In genomic region chr7:49545706-49546097, GRCm38 (mm10) we compare ENCODE assay signal across 23 mouse cellular contexts.
DNase-seq lines count a peak whose midpoint lies in the region; ATAC-seq and TF ChIP-seq lines count a peak whose summit lies in the region.
"Had no signal": no experiment of that assay in that cellular context is flagged by ENCODE, and none has a peak within 500 bp of the region (broad histone marks: within the 10 kb centered on the region; RNA-seq: fewer than 3 reads in every experiment).

No protein-coding gene starts in this region.

- 72% methylated on average over 15 of the region's 15 CpGs for WGBS in forebrain, embryonic 16.5 days
- 73% methylated on average over 15 of the region's 15 CpGs for WGBS in forebrain, embryonic 11.5 days
- 57% methylated on average over 15 of the region's 15 CpGs for WGBS in heart, embryonic 15.5 days
- WGBS in lung, embryonic 14.5 days = 71% methylated on average over 15 of the region's 15 CpGs

- in situ Hi-C loops in CH12.LX (cut with MboI; ENCODE audit: low pct_ligation_motif_present, low pct_unique_long_range_greater_than_20kb, low sequenced_read_pairs) = no loop called here

- TF ChIP-seq RAD21 in CH12.LX (IDR thresholded peaks at IDR 0.05; ENCODE audit: low read depth, low read length) = no peak

- no peak overlapping the region for H3K4me2 ChIP-seq in forebrain, embryonic 16.5 days (ENCODE audit: low read length)
- H3K4me2 ChIP-seq in forebrain, embryonic 11.5 days (ENCODE audit: low read depth, low read length, severe bottlenecking) = no peak overlapping the region
- H3K4me2 ChIP-seq in heart, embryonic 15.5 days = no peak overlapping the region
- no peak overlapping the region for H3K4me2 ChIP-seq in lung, embryonic 14.5 days
- H3K4me2 ChIP-seq in CH12.LX (ENCODE audit: insufficient read depth, low read depth, poor library complexity, severe bottlenecking) = no peak overlapping the region
- H3K4me2 ChIP-seq: embryonic facial prominence, embryonic 12.5 days; hindbrain, embryonic 15.5 days had no signal

- dilution Hi-C loops in CH12.LX (cut with MboI; ENCODE audit: extremely low pct_ligation_motif_present, extremely low pct_unique_long_range_greater_than_20kb, low sequenced_read_pairs) = no loop called here

- TF ChIP-seq POLR2A in CH12.LX (IDR thresholded peaks at IDR 0.05; ENCODE audit: low read depth, low read length) = no peak

- no peaks in the 10 kb centered on the region for H3K9me3 ChIP-seq in forebrain, embryonic 16.5 days (ENCODE audit: control insufficient read depth, low read length)
- no peaks in the 10 kb centered on the region for H3K9me3 ChIP-seq in forebrain, embryonic 11.5 days (ENCODE audit: control insufficient read depth, low read length)
- no peaks in the 10 kb centered on the region for H3K9me3 ChIP-seq in heart, embryonic 15.5 days (replicated peaks)
- no peaks in the 10 kb centered on the region for H3K9me3 ChIP-seq in lung, embryonic 14.5 days (ENCODE audit: low read depth, low read length)
- H3K9me3 ChIP-seq in CH12.LX (replicated peaks; ENCODE audit: low read length) = no peaks in the 10 kb centered on the region
- H3K9me3 ChIP-seq: embryonic facial prominence, embryonic 12.5 days; hindbrain, embryonic 15.5 days had no signal

- H3K27me3 ChIP-seq in forebrain, embryonic 16.5 days (replicated peaks; ENCODE audit: control insufficient read depth, insufficient read depth, low read length) = no peaks in the 10 kb centered on the region
- H3K27me3 ChIP-seq in forebrain, embryonic 11.5 days (ENCODE audit: control insufficient read depth, insufficient read depth, low read length) = no peaks in the 10 kb centered on the region
- no peaks in the 10 kb centered on the region for H3K27me3 ChIP-seq in heart, embryonic 15.5 days
- H3K27me3 ChIP-seq in lung, embryonic 14.5 days (ENCODE audit: insufficient read depth, low read length) = no peaks in the 10 kb centered on the region
- peaks cover 10% of the 10 kb centered on the region for H3K27me3 ChIP-seq in CH12.LX (replicated peaks)
- H3K27me3 ChIP-seq: embryonic facial prominence, embryonic 12.5 days; hindbrain, embryonic 15.5 days had no signal

- no peaks in the 10 kb centered on the region for H3K79me2 ChIP-seq in CH12.LX (replicated peaks; ENCODE audit: control insufficient read depth, extremely low read depth, insufficient read depth, poor library complexity, severe bottlenecking)

- ATAC-seq in forebrain, embryonic 16.5 days = no peak
- ATAC-seq in forebrain, embryonic 11.5 days (replicated peaks; ENCODE audit: low FRiP score) = no peak
- ATAC-seq in heart, embryonic 15.5 days (replicated peaks; ENCODE audit: insufficient number of reproducible peaks, insufficient read depth, low FRiP score, low read depth) = no peak
- no peak for ATAC-seq in lung, embryonic 14.5 days (ENCODE audit: insufficient read depth)
- no peak for ATAC-seq in granulocyte monocyte progenitor cell, adult 5-6 weeks (replicated peaks; ENCODE audit: poor library complexity, severe bottlenecking)
- ATAC-seq: activated CD4-positive, CD25-positive, alpha-beta regulatory T cell, adult 4 months; CD4-positive, CD25-positive, alpha-beta regulatory T cell, adult 4 months; lung, postnatal 0 days had no signal

- TF ChIP-seq CTCF in lung, embryonic 14.5 days (IDR thresholded peaks at IDR 0.05; ENCODE audit: low read depth) = no peak
- no peak for TF ChIP-seq CTCF in CH12.LX (conservative IDR thresholded peaks at IDR 0.05 in 1 of 2, IDR thresholded peaks at IDR 0.05 in 1 of 2; ENCODE audit: low read depth in 2 of 2, low read length in 2 of 2)

- H3K4me1 ChIP-seq in forebrain, embryonic 16.5 days (replicated peaks; ENCODE audit: control insufficient read depth, insufficient read depth, low read length) = peaks cover 11% of the 10 kb centered on the region
- peaks cover 4% of the 10 kb centered on the region; the same call in 1 of the 2 replicates for H3K4me1 ChIP-seq in forebrain, embryonic 11.5 days (replicated peaks; ENCODE audit: control insufficient read depth, insufficient read depth, low read length)
- H3K4me1 ChIP-seq in heart, embryonic 15.5 days (replicated peaks) = peaks cover 39% of the 10 kb centered on the region
- H3K4me1 ChIP-seq in lung, embryonic 14.5 days (ENCODE audit: insufficient read depth) = peaks cover 10% of the 10 kb centered on the region
- H3K4me1 ChIP-seq in CH12.LX (ENCODE audit: control insufficient read depth in 1 of 2, insufficient read depth in 2 of 2) = peaks cover 0 to 16% of the 10 kb centered on the region in 2 experiments; a peak in 2 of 4 replicates

- no peak overlapping the region for H3K4me3 ChIP-seq in forebrain, embryonic 16.5 days (replicated peaks; ENCODE audit: low read length)
- H3K4me3 ChIP-seq in forebrain, embryonic 11.5 days (ENCODE audit: low read depth, low read length) = no peak overlapping the region
- no peak overlapping the region for H3K4me3 ChIP-seq in heart, embryonic 15.5 days
- no peak overlapping the region for H3K4me3 ChIP-seq in lung, embryonic 14.5 days (ENCODE audit: low read depth, low read length)
- no peak overlapping the region for H3K4me3 ChIP-seq in CH12.LX (replicated peaks in 1 of 3; ENCODE audit: low read depth in 2 of 3, low read length in 2 of 3, poor library complexity in 1 of 3)
- H3K4me3 ChIP-seq: embryonic facial prominence, embryonic 12.5 days; erythroblast, embryonic 14.5 days; hindbrain, embryonic 15.5 days had no signal

- H3K27ac ChIP-seq in forebrain, embryonic 16.5 days (ENCODE audit: low read length) = 0 out of 2 replicates have a peak overlapping the region, but pooled peaks have one; percentile 48
- no peak overlapping the region; the same call in 1 of the 2 replicates for H3K27ac ChIP-seq in forebrain, embryonic 11.5 days (ENCODE audit: low read depth, low read length)
- H3K27ac ChIP-seq in heart, embryonic 15.5 days = peak overlapping the region; percentile 88
- H3K27ac ChIP-seq in lung, embryonic 14.5 days (ENCODE audit: low read depth) = peak overlapping the region; percentile 69; the same call in 1 of the 2 replicates
- H3K27ac ChIP-seq in CH12.LX (ENCODE audit: insufficient read depth, low read depth) = no peak overlapping the region
- H3K27ac ChIP-seq: liver, embryonic 14.5 days had no signal

- H3K36me3 ChIP-seq in forebrain, embryonic 16.5 days (ENCODE audit: control insufficient read depth, insufficient read depth) = no peaks in the 10 kb centered on the region
- no peaks in the 10 kb centered on the region for H3K36me3 ChIP-seq in forebrain, embryonic 11.5 days (ENCODE audit: control insufficient read depth, insufficient read depth, low read length)
- peaks cover 33% of the 10 kb centered on the region; the same call in 1 of the 2 replicates for H3K36me3 ChIP-seq in heart, embryonic 15.5 days
- H3K36me3 ChIP-seq in lung, embryonic 14.5 days (ENCODE audit: insufficient read depth) = peaks cover 24% of the 10 kb centered on the region; the same call in 1 of the 2 replicates
- H3K36me3 ChIP-seq in CH12.LX (replicated peaks in 1 of 2; ENCODE audit: control insufficient read depth in 1 of 2, insufficient read depth in 1 of 2, low read length in 1 of 2) = no peaks in the 10 kb centered on the region
- H3K36me3 ChIP-seq: embryonic facial prominence, embryonic 12.5 days; G1E had no signal

- no peak for TF ChIP-seq EP300 in CH12.LX (IDR thresholded peaks at IDR 0.05; ENCODE audit: low read length)

- no peak overlapping the region for H3K9ac ChIP-seq in forebrain, embryonic 16.5 days (replicated peaks; ENCODE audit: low read depth, low read length)
- H3K9ac ChIP-seq in forebrain, embryonic 11.5 days (ENCODE audit: low read length) = no peak overlapping the region
- no peak overlapping the region for H3K9ac ChIP-seq in heart, embryonic 15.5 days
- H3K9ac ChIP-seq in lung, embryonic 14.5 days = no peak overlapping the region
- no peak overlapping the region for H3K9ac ChIP-seq in CH12.LX (ENCODE audit: insufficient read depth, low read depth)
- H3K9ac ChIP-seq: embryonic facial prominence, embryonic 12.5 days; forebrain, postnatal 0 days; hindbrain, embryonic 15.5 days; liver, embryonic 14.5 days had no signal

- no peak for DNase-seq in forebrain, embryonic 11.5 days (ENCODE audit: low spot score)
- no peak for DNase-seq in heart, adult 18-20 months
- no peak for DNase-seq in lung, embryonic 14.5 days
- no peak for DNase-seq in lung, postnatal 14 days
- no peak for DNase-seq in CH12.LX (ENCODE audit: extremely low read depth)
- DNase-seq: adrenal gland, postnatal 10 days; cerebellum, adult 9-11 months; forebrain, postnatal 0 days; heart, adult 11 months; right cerebral cortex, postnatal 14 days; spleen, adult 18-20 months; thymus, adult 18-20 months had no signal

TF ChIP-seq in CH12.LX, 34 proteins besides CTCF, POLR2A, EP300 and RAD21:
- TF ChIP-seq BHLHE40 (IDR thresholded peaks at IDR 0.05; ENCODE audit: low read depth, low read length) (0 out of 2 replicates have a peak, but pooled peaks have one; percentile 17), SIN3A (IDR thresholded peaks at IDR 0.05; ENCODE audit: low read length) (no peak)

Comparison
In these comparisons a context has a peak if more than half of its experiments do, and no peak if none do; other contexts are left out.
1. H3K27ac ChIP-seq: peak in forebrain, embryonic 16.5 days (single experiment), heart, embryonic 15.5 days (single experiment) and lung, embryonic 14.5 days (single experiment); none in forebrain, embryonic 11.5 days (single experiment) and CH12.LX (single experiment).